Mouse (Mus musculus) forebrain, postnatal 0 days (tissue): Measurements from ENCODE around the gene H2al1m. TPM values are rescaled to one million over a fixed set of nuclear protein-coding genes. Genes with fewer than 3 reads are reported as not detected.
"Not testable (repeated sequence)": the region's sequence is repeated elsewhere in the genome, so short reads cannot be mapped to it uniquely, and the experiment has no call there.

Experiments used
- ATAC-seq: fragments of 200-750 bp; cut with Nextera tagmentation; 2 replicates; pipeline ENCODE4 v1.8.0; 2017; ENCODE audit warnings: mild to moderate bottlenecking, moderate library complexity
- DNase-seq: peaks from one replicate; pipeline ENCODE4 v3.0.0-alpha.2; 2015
- H3K27ac ChIP-seq: fragments of 300-500 bp; sonication (generic); 2 replicates; pipeline ENCODE4 v1.5.1; 2014; ENCODE audit warnings: low read depth, mild to moderate bottlenecking, antibody characterized with exemption, low read length, moderate library complexity, mixed read lengths
- H3K27me3 ChIP-seq: fragments of 300-500 bp; sonication (generic); 2 replicates; pipeline ENCODE4 v1.6.1; 2014; ENCODE audit warnings: mild to moderate bottlenecking, low read length, mixed read lengths; ENCODE audit not compliant: insufficient read depth
- H3K36me3 ChIP-seq: fragments of 300-500 bp; sonication (generic); 2 replicates; pipeline ENCODE4 v1.6.1; 2014; ENCODE audit warnings: mild to moderate bottlenecking, moderate library complexity; ENCODE audit not compliant: insufficient read depth
- H3K4me1 ChIP-seq: fragments of 300-500 bp; sonication (generic); 2 replicates; pipeline ENCODE4 v1.6.1; 2014; ENCODE audit warnings: antibody characterized with exemption; ENCODE audit not compliant: insufficient read depth
- H3K4me2 ChIP-seq: fragments of 300-500 bp; sonication (generic); 2 replicates; pipeline ENCODE4 v1.6.1; 2014; ENCODE audit warnings: low read depth, mild to moderate bottlenecking, moderate library complexity
- H3K4me3 ChIP-seq: fragments of 300-500 bp; sonication (generic); 2 replicates; pipeline ENCODE4 v1.5.1; 2014; ENCODE audit warnings: low read depth, low read length, mixed read lengths
- H3K9ac ChIP-seq: fragments of 300-500 bp; sonication (generic); 2 replicates; pipeline ENCODE4 v1.6.1; 2014; ENCODE audit warnings: mild to moderate bottlenecking
- H3K9me3 ChIP-seq: fragments of 300-500 bp; sonication (generic); 2 replicates; pipeline ENCODE4 v1.6.1; 2016; ENCODE audit warnings: low read length
- CTCF ChIP-seq: sonication (generic); IDR thresholded peaks from 2 replicates; pipeline ENCODE4 v1.5.1; 2016; ENCODE audit warnings: antibody characterized with exemption, control low read depth, low read depth
- WGBS: fragments of 180-500 bp; shearing (Covaris S2); extraction: QIAGEN DNeasy Blood & Tissue Kit; methylation state at CpG from one replicate; pipeline ENCODE4 v1.1.7; 2014; 5-methylcytosine and 5-hydroxymethylcytosine counted together
- polyA plus RNA-seq: library from polyadenylated mRNA; unstranded; fragments of >200 nt; fragmentation: Nextera tagmentation; extraction: Ambion mirVana; gene quantifications from 2 replicates; pipeline ENCODE4 v1.2.1, GENCODE M21; 2015
- total RNA-seq: library from RNA; depleted of rRNA; stranded (reverse); fragments of >200 nt; gene quantifications from 2 replicates; pipeline ENCODE4 v1.2.3, GENCODE M21; 2014; rRNA removed

Gene H2al1m
- 1.6 and 2.2 TPM in 2 replicates for total RNA-seq
- polyA plus RNA-seq, result not detected in 2 replicates

GRCm38 (mm10) chrX:9283464-9283863 lies at the start of gene H2al1m:
Gene H2al1m, plus strand, starts transcription at chrX:9283764.
- WGBS, result no CpG with 5 or more reads among the region's 1 CpGs
- H3K4me2 ChIP-seq, result not testable (repeated sequence)

GRCm38 (mm10) chrX:9240737-9241591 lies 42.6 kb upstream of the H2al1m start:
- ATAC-seq, result peak; percentile 14; the same call in 1 of the 2 replicates
- Histone ChIP-seq H3K27ac (no peak overlapping the region), H3K9ac (no peak overlapping the region), H3K4me3 (no peak overlapping the region), H3K27me3 (no peaks in the 10 kb centered on the region), H3K4me2 (no peak overlapping the region), H3K9me3 (no peaks in the 10 kb centered on the region), H3K36me3 (no peaks in the 10 kb centered on the region), H3K4me1 (no peaks in the 10 kb centered on the region)
- no peak for TF ChIP-seq CTCF
- peak; percentile 17 for DNase-seq
- WGBS, result 47% methylated on average over 5 of the region's 5 CpGs

More at GRCm38 (mm10) chrX:9283464-9283863, at the start of gene H2al1m:
- H3K9ac ChIP-seq, ATAC-seq, H3K4me1 ChIP-seq, H3K27me3 ChIP-seq, H3K9me3 ChIP-seq, H3K36me3 ChIP-seq, H3K27ac ChIP-seq, DNase-seq, H3K4me3 ChIP-seq: not testable (repeated sequence)

GRCm38 (mm10) chrX:9243381-9243864 lies 40.1 kb upstream of the H2al1m start:
- no peak overlapping the region for H3K4me3 ChIP-seq
- no peaks in the 10 kb centered on the region for H3K27me3 ChIP-seq
- DNase-seq, result peak; percentile 63
- whole genome bisulfite sequencing, result 47% methylated on average over 8 of the region's 8 CpGs
- TF ChIP-seq CTCF, result no peak
- H3K9me3 ChIP-seq, result no peaks in the 10 kb centered on the region
- H3K9ac ChIP-seq, result no peak overlapping the region
- ATAC-seq, result peak; percentile 74
- H3K36me3 ChIP-seq, result no peaks in the 10 kb centered on the region
- H3K4me2 ChIP-seq, result no peak overlapping the region
- H3K27ac ChIP-seq, result 0 out of 2 replicates have a peak overlapping the region, but pooled peaks have one; percentile 50
- H3K4me1 ChIP-seq, result no peaks in the 10 kb centered on the region

DNA sequence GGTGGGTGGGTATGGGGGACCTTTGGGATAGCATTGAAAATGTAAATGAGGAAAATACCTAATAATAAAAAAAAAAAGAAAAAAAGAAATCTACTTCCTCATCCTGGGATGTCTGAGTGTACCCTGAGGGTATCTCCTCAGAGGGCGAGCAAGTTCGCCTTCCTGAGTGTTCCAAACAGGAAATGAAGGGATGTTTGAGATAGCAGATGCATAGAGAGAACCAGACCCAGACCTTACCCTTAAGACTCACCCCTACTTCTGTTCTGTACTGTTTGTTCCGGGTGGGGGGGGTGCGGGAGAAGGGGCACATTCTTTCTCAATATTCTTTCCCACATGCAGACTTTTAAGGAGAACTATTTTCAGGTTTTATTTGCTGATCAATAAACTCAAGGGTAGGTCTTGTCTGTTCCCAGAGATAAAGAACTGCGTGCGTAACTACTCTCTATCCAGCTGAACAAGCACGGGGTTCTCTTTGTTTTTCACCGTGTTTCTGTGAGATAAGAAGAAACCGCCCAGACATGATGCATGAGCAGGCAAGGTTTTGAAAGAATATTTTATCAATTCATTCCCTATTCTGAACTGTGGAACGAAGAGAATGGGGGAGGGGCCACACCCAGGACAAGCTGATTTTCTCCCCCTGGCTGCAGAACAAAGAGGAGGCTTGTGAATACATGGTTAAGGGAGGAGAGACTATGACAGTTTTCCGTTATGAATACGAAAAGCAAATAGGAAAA lies 38.8 kb upstream of the H2al1m start:
- DNase-seq (peak; percentile 47), ATAC-seq (peak; percentile 75)
- Histone ChIP-seq H3K36me3 (no peaks in the 10 kb centered on the region), H3K4me1 (no peaks in the 10 kb centered on the region), H3K4me2 (no peak overlapping the region), H3K27me3 (no peaks in the 10 kb centered on the region), H3K9ac (no peak overlapping the region), H3K9me3 (no peaks in the 10 kb centered on the region), H3K27ac (no peak overlapping the region), H3K4me3 (no peak overlapping the region)
- WGBS, result 60% methylated on average over 12 of the region's 12 CpGs
- peak; percentile 29; the same call in 1 of the 2 replicates for TF ChIP-seq CTCF

- Histone ChIP-seq H3K27ac (no peak overlapping the region), H3K36me3 (no peaks in the 10 kb centered on the region), H3K9me3 (no peaks in the 10 kb centered on the region), H3K27me3 (no peaks in the 10 kb centered on the region), H3K9ac (no peak overlapping the region), H3K4me1 (no peaks in the 10 kb centered on the region), H3K4me2 (no peak overlapping the region), H3K4me3 (no peak overlapping the region)
- no peak for DNase-seq
- no peak for ATAC-seq
- TF ChIP-seq CTCF, result no peak
- WGBS, result 36% methylated on average over 5 of the region's 5 CpGs
These were observed 34.7 kb upstream of the H2al1m start for GRCm38 (mm10) chrX:9248911-9249310.

GRCm38 (mm10) chrX:9253990-9254389 lies 29.6 kb upstream of the H2al1m start:
- DNase-seq (no peak), ATAC-seq (no peak)
- Histone ChIP-seq H3K27ac (no peak overlapping the region), H3K9ac (no peak overlapping the region), H3K4me3 (no peak overlapping the region), H3K36me3 (no peaks in the 10 kb centered on the region), H3K4me1 (no peaks in the 10 kb centered on the region), H3K9me3 (no peaks in the 10 kb centered on the region), H3K27me3 (no peaks in the 10 kb centered on the region), H3K4me2 (no peak overlapping the region)
- no peak for TF ChIP-seq CTCF
- WGBS, result 79% methylated on average over 10 of the region's 10 CpGs

DNA sequence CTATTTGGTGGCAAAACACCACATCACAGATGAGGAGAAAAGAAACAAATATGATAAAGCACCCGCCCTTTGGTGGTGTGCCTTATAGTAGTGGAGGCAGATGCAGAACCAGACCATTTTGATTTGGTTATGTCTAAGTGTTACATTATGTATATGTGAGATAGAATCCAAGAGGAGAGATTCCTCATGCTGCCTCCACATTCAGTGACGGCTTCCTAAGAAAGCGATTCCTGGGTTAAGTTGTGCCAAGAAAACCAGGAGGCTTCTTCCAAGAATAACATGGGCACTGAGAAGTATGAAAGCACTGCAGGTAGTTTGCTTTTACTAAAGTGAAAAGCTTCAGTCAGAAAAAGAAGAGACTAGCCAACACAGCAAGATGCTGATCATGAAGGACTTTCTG lies 28.7 kb upstream of the H2al1m start:
- Histone ChIP-seq H3K4me3 (no peak overlapping the region), H3K9me3 (no peaks in the 10 kb centered on the region)
- TF ChIP-seq CTCF, result no peak

More for the DNA sequence above, 28.7 kb upstream of the H2al1m start:
- no peak overlapping the region for H3K4me2 ChIP-seq
- H3K36me3 ChIP-seq, result no peaks in the 10 kb centered on the region
- no peak overlapping the region for H3K9ac ChIP-seq
- H3K4me1 ChIP-seq, result no peaks in the 10 kb centered on the region
- WGBS, result 74% methylated on average over 3 of the region's 3 CpGs
- H3K27me3 ChIP-seq, result no peaks in the 10 kb centered on the region
- DNase-seq (no peak), ATAC-seq (peak; percentile 48; the same call in 1 of the 2 replicates)
- H3K27ac ChIP-seq, result no peak overlapping the region
